Mouse (Mus musculus): ENCODE data around the gene Tas1r1.
"Not testable (repeated sequence)": the region's sequence is repeated elsewhere in the genome, so short reads cannot be mapped to it uniquely, and the experiment has no call there.

Gene Tas1r1

DNA sequence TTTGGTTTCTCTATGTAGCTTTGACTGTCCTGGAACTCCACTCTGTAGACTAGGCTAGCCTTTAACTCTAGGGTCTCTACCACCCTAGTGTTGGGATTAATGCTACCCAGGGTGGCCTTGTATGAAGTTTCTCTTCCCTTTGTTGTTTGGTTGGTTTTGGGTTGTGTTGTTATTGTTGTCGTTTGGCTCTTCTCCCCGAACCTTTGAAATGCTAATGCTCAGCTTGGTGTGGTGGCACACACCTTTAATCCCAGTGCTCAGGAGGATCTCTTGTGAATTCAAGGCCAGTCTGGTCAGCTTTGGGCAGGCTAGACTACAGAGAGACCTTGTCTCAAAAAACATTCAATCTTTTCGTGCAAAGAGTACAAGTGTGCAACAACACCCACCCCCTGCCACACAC, 4.8 kb upstream of the Tas1r1 start:
- no peak for DNase-seq (ENCODE audit: low spot score in 2 of 2)

- DNase-seq (ENCODE audit: low spot score in 2 of 2), result no peak
These were observed 3.7 kb upstream of the Tas1r1 start for GRCm38 (mm10) chr4:152041924-152042641.

DNA sequence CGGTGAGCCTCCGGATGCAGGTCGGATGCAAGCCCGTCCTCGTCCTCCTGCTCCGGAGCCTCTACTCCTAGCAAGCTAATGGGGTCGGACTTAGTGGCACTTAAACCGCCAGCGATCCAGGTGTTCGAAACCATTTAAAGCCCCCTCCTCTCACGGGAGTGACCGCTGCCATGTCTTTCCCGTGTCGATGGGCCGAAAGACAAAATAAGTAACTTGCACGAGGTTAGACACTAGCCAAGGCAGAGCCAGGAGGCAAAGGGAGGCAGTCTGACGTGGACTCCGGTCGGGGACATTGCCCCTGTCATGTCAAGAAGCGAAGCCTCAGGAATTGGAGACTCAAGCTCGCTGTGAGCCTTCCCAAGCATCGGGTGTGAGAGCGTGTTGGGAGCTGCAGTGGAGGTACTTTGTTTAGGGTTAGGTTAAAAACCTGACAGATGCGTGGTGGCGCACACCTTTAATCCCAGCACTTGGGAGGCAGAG, 1.5 kb upstream of the Tas1r1 start:
- no peak for DNase-seq (ENCODE audit: low spot score in 2 of 2)

- peak; percentile 84 to 97 for DNase-seq (ENCODE audit: low spot score in 2 of 2)
These were observed 840 bp upstream of the Tas1r1 start, which contains the start of gene Nol9 for GRCm38 (mm10) chr4:152038985-152039830. Gene Nol9 (plus strand): TSS chr4:152039321.

- DNase-seq (ENCODE audit: low spot score in 2 of 2), result not testable (repeated sequence)
These were observed 1.9 kb downstream of the Tas1r1 start for GRCm38 (mm10) chr4:152036464-152036863.

- DNase-seq (ENCODE audit: low spot score in 2 of 2), result no peak
These were observed 5.4 kb downstream of the Tas1r1 start for GRCm38 (mm10) chr4:152032922-152033321.

DNA sequence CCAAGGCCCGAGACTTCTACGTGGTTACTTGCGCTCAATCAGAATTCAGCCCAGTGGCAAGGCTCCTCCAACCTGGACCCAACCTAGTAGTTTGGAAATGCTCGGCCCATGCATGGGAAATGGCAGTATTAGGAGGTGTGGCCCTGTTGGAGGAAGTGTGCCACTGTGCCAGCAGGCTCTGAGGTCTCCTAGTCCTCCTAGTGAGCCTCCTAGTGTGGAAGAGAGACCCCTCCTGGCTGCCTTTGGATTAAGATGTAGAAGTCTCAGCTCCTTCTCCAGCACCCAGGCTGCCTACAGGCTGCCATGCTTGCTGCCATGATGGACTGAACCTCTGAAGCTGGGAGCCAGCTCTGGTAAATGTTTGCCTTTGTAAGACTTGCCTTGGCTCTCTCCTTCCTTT, 8.4 kb downstream of the Tas1r1 start:
- no peak for DNase-seq (ENCODE audit: low spot score in 2 of 2)

DNA sequence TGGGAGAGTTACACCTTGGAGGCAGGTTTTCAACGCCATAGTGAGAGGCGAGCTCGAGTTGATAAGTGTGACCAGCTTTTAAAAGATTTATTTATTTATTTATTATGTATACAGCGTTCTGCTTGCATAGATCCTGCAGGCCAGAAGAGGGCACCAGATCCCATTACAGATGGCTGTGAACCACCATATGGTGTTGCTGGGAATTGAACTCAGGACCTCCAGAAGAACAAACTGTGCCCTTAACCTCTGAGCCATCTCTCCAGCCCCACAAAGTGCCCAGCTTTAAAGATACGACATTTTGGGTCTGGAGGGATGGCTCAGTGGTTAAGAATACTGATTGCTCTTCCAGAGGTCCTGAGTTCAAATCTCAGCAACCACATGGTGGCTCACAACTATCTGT, 9.3 kb downstream of the Tas1r1 start:
- DNase-seq (ENCODE audit: low spot score in 2 of 2), result no peak

DNA sequence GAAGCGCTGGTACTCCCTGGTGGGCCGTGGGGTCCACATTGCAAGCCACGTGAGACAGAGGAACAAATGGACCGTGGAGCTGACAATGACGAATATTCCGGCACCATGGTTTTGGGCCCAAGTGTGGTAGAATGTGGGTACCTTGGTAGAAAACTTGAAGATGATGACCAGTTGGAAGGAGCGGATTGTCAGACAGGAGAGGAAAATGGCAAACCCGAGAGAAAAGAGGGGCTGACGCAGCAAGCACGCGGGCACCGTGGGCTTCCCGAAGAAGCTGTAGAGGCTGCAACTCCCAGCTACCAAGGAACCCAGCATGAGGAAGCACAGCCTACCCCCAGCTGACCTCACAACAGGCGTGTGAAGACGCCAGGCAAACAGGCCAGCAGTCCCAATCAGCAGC, 9.9 kb downstream of the Tas1r1 start:
- DNase-seq (ENCODE audit: low spot score in 2 of 2), result no peak

GRCm38 (mm10) chr4:152027524-152027923, 10.8 kb downstream of the Tas1r1 start, which contains the start of gene Zbtb48:
Gene Zbtb48 (minus strand): TSS chr4:152027671.
- peak; percentile 91 to 92 for DNase-seq (ENCODE audit: low spot score in 2 of 2)

DNA sequence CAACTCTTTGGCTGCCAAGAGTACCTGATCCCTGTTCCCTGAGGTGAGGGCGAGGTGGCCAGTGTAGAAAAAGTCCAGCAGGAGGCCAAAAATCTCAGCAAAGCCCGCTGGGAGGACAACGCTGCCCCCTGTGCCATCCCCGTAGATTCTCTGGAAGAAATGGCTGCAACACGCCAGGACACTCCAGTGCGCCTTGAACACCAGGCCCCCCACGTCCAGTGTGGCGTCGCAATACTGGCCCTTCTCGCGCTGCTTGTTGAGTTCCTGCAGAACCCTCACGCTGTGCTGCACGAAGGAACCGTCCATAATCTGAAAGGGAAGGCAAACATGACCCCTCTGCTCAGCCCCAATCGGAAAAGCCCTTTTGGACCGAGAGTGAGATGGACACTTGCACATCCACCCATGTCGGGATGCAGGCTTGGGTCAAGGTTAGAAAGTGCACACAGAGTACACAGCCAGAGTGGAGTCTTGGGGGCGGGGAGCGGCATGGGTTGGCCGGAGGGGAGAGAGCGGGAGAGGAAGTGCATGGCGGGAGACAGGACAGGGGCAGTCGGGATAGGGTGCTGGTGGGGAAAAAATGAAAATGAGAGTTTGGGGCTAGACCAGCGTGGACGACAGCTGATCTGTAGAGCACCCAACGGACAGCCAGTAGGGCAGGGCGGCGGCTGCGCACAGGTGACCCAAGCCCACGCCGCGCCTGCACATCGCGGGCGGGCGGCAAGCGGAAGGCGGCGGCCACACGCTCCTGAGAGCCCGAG, 11.4 kb downstream of the Tas1r1 start:
- peak in 1 of 2 experiments; percentile 30 for DNase-seq (ENCODE audit: low spot score in 2 of 2)

- no peak for DNase-seq (ENCODE audit: low spot score in 2 of 2)
These were observed 13.8 kb downstream of the Tas1r1 start for GRCm38 (mm10) chr4:152024525-152024924.

GRCm38 (mm10) chr4:152022506-152022905, 15.9 kb downstream of the Tas1r1 start:
- DNase-seq (ENCODE audit: low spot score in 2 of 2), result no peak

- DNase-seq (ENCODE audit: low spot score in 2 of 2), result no peak
These were observed 16.7 kb downstream of the Tas1r1 start for GRCm38 (mm10) chr4:152021568-152022097.

DNA sequence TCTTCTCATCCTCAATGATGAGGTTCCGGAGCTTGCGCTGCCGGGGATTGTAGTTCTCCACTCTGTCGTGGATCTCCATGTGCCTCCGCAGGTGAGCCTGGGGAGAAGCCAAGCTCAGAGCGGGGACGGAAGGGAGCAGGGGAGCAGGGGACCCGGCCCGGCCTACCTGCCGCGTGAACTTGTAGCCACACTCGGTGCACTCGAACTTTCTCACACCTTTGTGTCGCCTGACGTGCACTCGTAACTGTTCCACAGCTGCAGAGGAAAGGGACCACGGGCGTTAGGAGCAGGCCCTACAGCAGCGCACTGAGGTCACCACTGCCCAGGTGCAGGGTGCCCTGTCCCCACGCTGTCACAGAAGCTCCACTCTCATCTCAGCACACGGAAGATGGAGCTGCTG, 18.3 kb downstream of the Tas1r1 start:
- DNase-seq (ENCODE audit: low spot score in 2 of 2), result no peak

DNA sequence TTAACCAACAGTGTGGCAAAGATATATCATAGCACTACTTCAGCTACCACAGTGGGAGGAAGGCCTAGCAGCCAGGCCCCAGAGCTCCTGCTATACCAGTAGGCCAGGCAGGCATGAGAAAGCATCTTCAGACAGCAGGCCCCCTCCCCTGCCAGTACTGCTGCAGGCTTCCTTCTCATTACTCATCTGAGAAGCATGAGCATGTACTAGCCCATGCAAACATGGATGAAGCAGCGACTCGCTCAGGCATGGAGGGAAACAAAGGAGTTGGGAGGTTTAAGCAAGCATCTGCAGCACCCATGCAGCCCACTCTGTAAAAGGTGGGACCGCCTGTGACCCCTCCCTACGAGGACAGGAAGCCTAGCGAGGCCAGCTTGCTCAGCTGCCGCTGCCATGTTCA, 19.3 kb downstream of the Tas1r1 start:
- no peak for DNase-seq (ENCODE audit: low spot score in 2 of 2)

DNA sequence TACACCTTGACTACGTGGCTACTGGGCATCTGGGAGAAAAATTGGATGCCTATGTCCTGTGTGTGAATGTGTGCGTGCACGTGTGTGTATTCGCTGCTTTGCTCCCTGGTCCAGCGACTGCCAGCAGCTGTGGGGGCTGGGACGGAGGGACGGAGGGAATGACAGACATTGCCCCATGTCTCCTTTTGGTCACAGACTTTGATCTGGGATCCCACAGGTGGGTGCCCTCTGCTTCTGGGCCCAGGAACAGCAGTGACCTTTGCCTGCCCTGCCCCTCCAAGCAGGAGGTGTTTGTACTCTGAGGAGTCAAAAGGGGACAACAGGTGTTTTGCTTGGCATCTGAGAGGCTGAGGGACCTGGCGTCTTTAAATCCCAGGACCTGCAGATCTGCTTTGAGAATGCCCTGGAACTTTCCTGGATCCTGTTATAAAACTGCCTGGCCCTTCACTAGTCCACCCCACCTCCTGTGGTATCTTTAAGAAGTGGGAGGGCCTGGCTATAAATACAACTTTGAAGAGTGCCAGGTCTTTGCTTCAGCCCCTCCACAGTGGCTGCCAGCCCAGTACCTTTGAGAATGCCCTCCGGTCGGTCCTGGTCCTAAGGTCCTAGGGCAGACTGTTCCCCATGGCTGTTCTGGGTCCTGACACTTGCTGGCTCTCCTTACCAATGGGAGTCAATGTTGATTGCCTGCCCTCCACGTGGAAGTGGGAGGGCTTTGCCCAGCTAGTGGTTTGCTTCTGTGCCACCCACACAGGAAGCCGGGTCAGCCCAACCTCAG, 25.1 kb downstream of the Tas1r1 start:
- DNase-seq (ENCODE audit: low spot score in 2 of 2), result no peak

- DNase-seq (ENCODE audit: low spot score in 2 of 2), result no peak
These were observed 26.3 kb downstream of the Tas1r1 start for GRCm38 (mm10) chr4:152012109-152012508.

DNA sequence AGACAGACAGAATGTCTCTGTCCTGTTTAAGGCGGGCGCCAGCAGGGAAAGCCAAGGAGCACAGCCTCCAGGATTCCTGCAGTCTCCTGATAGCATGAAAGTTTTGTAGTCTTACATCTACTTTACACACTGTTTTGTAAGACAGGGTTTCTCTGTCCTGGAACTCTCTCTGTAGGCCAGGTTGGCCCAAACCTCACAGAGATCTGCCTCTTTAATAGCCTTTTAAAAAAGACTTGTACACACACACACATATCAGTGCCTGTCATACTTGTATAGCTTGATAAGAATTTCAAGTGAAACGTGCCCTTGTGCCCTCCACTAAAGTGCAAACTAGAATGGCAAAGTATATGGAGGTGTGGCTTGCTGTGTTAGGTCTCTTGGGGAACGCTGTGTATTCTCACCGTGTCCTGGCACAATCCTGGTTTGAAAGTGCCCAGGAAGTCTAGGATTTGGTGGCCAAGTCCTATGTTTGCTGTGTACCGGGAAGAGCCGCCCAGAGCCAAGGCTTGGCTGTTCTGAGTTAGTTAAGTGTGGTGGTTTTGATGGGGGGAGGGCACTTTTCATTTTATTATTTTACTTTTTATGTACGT, 27.1 kb downstream of the Tas1r1 start:
- no peak for DNase-seq (ENCODE audit: low spot score in 2 of 2)

GRCm38 (mm10) chr4:152010707-152011134, 27.6 kb downstream of the Tas1r1 start:
- DNase-seq (ENCODE audit: low spot score in 2 of 2), result no peak

Data from thymus, postnatal 10 days (tissue).